In the genomic region with DNA sequence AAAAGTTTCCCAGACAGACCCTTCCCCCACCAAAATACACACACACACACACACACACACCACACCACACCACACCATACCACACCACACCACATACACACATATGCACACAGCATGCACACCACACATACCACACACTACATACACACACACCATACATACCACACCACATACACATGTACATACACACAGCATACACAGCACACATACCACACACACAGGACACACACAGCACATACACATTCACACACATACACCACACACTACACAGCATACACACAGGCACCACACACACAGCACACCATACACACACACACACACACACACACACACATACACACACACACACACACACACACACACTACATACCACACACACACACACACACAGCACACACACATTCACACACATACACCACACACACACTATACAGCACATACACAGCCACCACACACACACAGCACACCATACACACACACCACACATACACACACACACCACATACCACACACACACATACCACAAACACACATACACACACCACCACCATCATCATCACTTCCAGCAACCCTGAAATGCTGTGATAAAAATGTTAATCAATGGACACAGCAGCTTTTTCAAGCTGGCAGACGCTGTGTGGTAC, we compare ENCODE assay signal across 12 mouse cellular contexts. TPM values are rescaled to one million over a fixed set of nuclear protein-coding genes. Genes with fewer than 3 reads are reported as not detected.
DNase-seq lines count a peak whose midpoint lies in the region; ATAC-seq and TF ChIP-seq lines count a peak whose summit lies in the region.
"Had no signal": no experiment of that assay in that cellular context is flagged by ENCODE, and none has a peak within 500 bp of the region (broad histone marks: within the 10 kb centered on the region; RNA-seq: fewer than 3 reads in every experiment).

No protein-coding gene starts in this region.

- no peak for TF ChIP-seq RAD21 in CH12.LX (IDR thresholded peaks at IDR 0.05; ENCODE audit: low read depth, low read length)

- peak; percentile 51; the same call in 1 of the 2 replicates for ATAC-seq in heart, embryonic 13.5 days (ENCODE audit: extremely low read depth, insufficient number of reproducible peaks, low FRiP score, low TSS enrichment)
- ATAC-seq in forebrain, embryonic 14.5 days, result peak; percentile 57
- ATAC-seq in midbrain, embryonic 14.5 days (ENCODE audit: low FRiP score, low TSS enrichment), result peak; percentile 77
- ATAC-seq: activated CD4-positive, CD25-positive, alpha-beta regulatory T cell, adult 4 months; CD4-positive, CD25-positive, alpha-beta regulatory T cell, adult 4 months had no signal

- DNase-seq in heart, adult 8-10 months (ENCODE audit: low spot score), result no peak
- DNase-seq in CH12.LX (ENCODE audit: extremely low read depth), result no peak
- no peak for DNase-seq in forebrain, embryonic 14.5 days (ENCODE audit: low spot score)
- DNase-seq in midbrain, embryonic 14.5 days, result no peak
- DNase-seq in spleen, adult 18-20 months, result no peak
- DNase-seq in thymus, adult 2 months, result no peak
- DNase-seq in adrenal gland, postnatal 4 days (ENCODE audit: low spot score in 2 of 2), result no peak
- DNase-seq: heart, postnatal 14 days; lung, postnatal 36 days had no signal

- H3K79me2 ChIP-seq in CH12.LX (replicated peaks; ENCODE audit: control insufficient read depth, extremely low read depth, insufficient read depth, poor library complexity, severe bottlenecking), result no peaks in the 10 kb centered on the region

- no peak overlapping the region for H3K9ac ChIP-seq in heart, embryonic 13.5 days
- H3K9ac ChIP-seq in CH12.LX (ENCODE audit: insufficient read depth, low read depth), result no peak overlapping the region
- H3K9ac ChIP-seq in forebrain, embryonic 14.5 days (ENCODE audit: low read length), result no peak overlapping the region
- H3K9ac ChIP-seq in midbrain, embryonic 14.5 days (replicated peaks; ENCODE audit: low read length), result no peak overlapping the region

- H3K4me1 ChIP-seq in heart, embryonic 13.5 days, result no peaks in the 10 kb centered on the region
- peaks cover 0 to 5% of the 10 kb centered on the region in 2 experiments; a peak in 2 of 4 replicates for H3K4me1 ChIP-seq in CH12.LX (ENCODE audit: control insufficient read depth in 1 of 2, insufficient read depth in 2 of 2)
- peaks cover 10% of the 10 kb centered on the region for H3K4me1 ChIP-seq in forebrain, embryonic 14.5 days (ENCODE audit: control insufficient read depth, insufficient read depth, low read length)
- H3K4me1 ChIP-seq in midbrain, embryonic 14.5 days (ENCODE audit: control insufficient read depth, insufficient read depth, low read length), result peaks cover 4% of the 10 kb centered on the region; the same call in 1 of the 2 replicates
- H3K4me1 ChIP-seq in thymus, adult 2 months (replicated peaks; ENCODE audit: control insufficient read depth, insufficient read depth, low read length), result no peaks in the 10 kb centered on the region

- in situ Hi-C loops in CH12.LX (cut with MboI; ENCODE audit: low pct_ligation_motif_present, low pct_unique_long_range_greater_than_20kb, low sequenced_read_pairs), result no loop called here

- dilution Hi-C loops in CH12.LX (cut with MboI; ENCODE audit: extremely low pct_ligation_motif_present, extremely low pct_unique_long_range_greater_than_20kb, low sequenced_read_pairs), result no loop called here

- peaks cover 26% of the 10 kb centered on the region for H3K27me3 ChIP-seq in heart, embryonic 13.5 days (replicated peaks)
- H3K27me3 ChIP-seq in CH12.LX (replicated peaks), result no peaks in the 10 kb centered on the region
- peaks cover 26% of the 10 kb centered on the region; the same call in 1 of the 2 replicates for H3K27me3 ChIP-seq in forebrain, embryonic 14.5 days (replicated peaks; ENCODE audit: control insufficient read depth, insufficient read depth, low read length)
- no peaks in the 10 kb centered on the region for H3K27me3 ChIP-seq in midbrain, embryonic 14.5 days (ENCODE audit: control insufficient read depth, insufficient read depth, low read length)
- no peaks in the 10 kb centered on the region for H3K27me3 ChIP-seq in thymus, adult 2 months (ENCODE audit: control insufficient read depth, insufficient read depth, low read length)

- no peak for TF ChIP-seq POLR2A in CH12.LX (IDR thresholded peaks at IDR 0.05; ENCODE audit: low read depth, low read length)
- no peak for TF ChIP-seq POLR2A in thymus, adult 2 months (IDR thresholded peaks at IDR 0.05; ENCODE audit: control insufficient read depth, extremely low read depth, insufficient read depth, low read length, poor library complexity)

- H3K9me3 ChIP-seq in heart, embryonic 13.5 days, result no peaks in the 10 kb centered on the region
- no peaks in the 10 kb centered on the region for H3K9me3 ChIP-seq in CH12.LX (replicated peaks; ENCODE audit: low read length)
- no peaks in the 10 kb centered on the region; the same call in 1 of the 2 replicates for H3K9me3 ChIP-seq in forebrain, embryonic 14.5 days (replicated peaks; ENCODE audit: control insufficient read depth, low read length)
- H3K9me3 ChIP-seq in midbrain, embryonic 14.5 days (ENCODE audit: control insufficient read depth, low read length), result no peaks in the 10 kb centered on the region

- TF ChIP-seq CTCF in CH12.LX (conservative IDR thresholded peaks at IDR 0.05 in 1 of 2, IDR thresholded peaks at IDR 0.05 in 1 of 2; ENCODE audit: low read depth in 2 of 2, low read length in 2 of 2), result no peak
- no peak for TF ChIP-seq CTCF in thymus, adult 2 months (IDR thresholded peaks at IDR 0.05; ENCODE audit: borderline replicate concordance, control insufficient read depth, extremely low read depth, insufficient read depth, low read length, poor library complexity)

- H3K36me3 ChIP-seq in heart, embryonic 13.5 days, result no peaks in the 10 kb centered on the region
- H3K36me3 ChIP-seq in CH12.LX (replicated peaks in 1 of 2; ENCODE audit: control insufficient read depth in 1 of 2, insufficient read depth in 1 of 2, low read length in 1 of 2), result no peaks in the 10 kb centered on the region
- no peaks in the 10 kb centered on the region for H3K36me3 ChIP-seq in forebrain, embryonic 14.5 days (ENCODE audit: control insufficient read depth, insufficient read depth, low read length)
- H3K36me3 ChIP-seq in midbrain, embryonic 14.5 days (ENCODE audit: control insufficient read depth, insufficient read depth, low read length), result no peaks in the 10 kb centered on the region
- H3K36me3 ChIP-seq in thymus, adult 2 months (ENCODE audit: control insufficient read depth, insufficient read depth, low read length), result no peaks in the 10 kb centered on the region

- no peak for TF ChIP-seq EP300 in CH12.LX (IDR thresholded peaks at IDR 0.05; ENCODE audit: low read length)

- H3K4me2 ChIP-seq in heart, embryonic 13.5 days, result no peak overlapping the region
- H3K4me2 ChIP-seq in CH12.LX (ENCODE audit: insufficient read depth, low read depth, poor library complexity, severe bottlenecking), result no peak overlapping the region
- H3K4me2 ChIP-seq in forebrain, embryonic 14.5 days (ENCODE audit: low read length), result no peak overlapping the region
- H3K4me2 ChIP-seq in midbrain, embryonic 14.5 days (ENCODE audit: low read length), result no peak overlapping the region

- WGBS in heart, embryonic 13.5 days, result 92% methylated on average over 1 of the region's 1 CpGs
- 75% methylated on average over 1 of the region's 1 CpGs for WGBS in forebrain, embryonic 14.5 days
- WGBS in midbrain, embryonic 14.5 days, result 86% methylated on average over 1 of the region's 1 CpGs
- WGBS in thymus, adult 2 months, result 94% methylated on average over 1 of the region's 1 CpGs

- H3K27ac ChIP-seq in heart, embryonic 13.5 days (replicated peaks), result no peak overlapping the region
- H3K27ac ChIP-seq in CH12.LX (ENCODE audit: insufficient read depth, low read depth), result 0 out of 2 replicates have a peak overlapping the region, but pooled peaks have one; percentile 11
- no peak overlapping the region for H3K27ac ChIP-seq in forebrain, embryonic 14.5 days (ENCODE audit: low read depth, low read length)
- H3K27ac ChIP-seq in midbrain, embryonic 14.5 days (replicated peaks; ENCODE audit: low read depth, low read length), result no peak overlapping the region
- no peak overlapping the region for H3K27ac ChIP-seq in thymus, adult 2 months (ENCODE audit: control insufficient read depth, insufficient read depth, low read length)

- H3K4me3 ChIP-seq in heart, embryonic 13.5 days, result no peak overlapping the region
- H3K4me3 ChIP-seq in CH12.LX (replicated peaks in 1 of 3; ENCODE audit: low read depth in 2 of 3, low read length in 2 of 3, poor library complexity in 1 of 3), result peak overlapping the region in 1 of 3 experiments; percentile 30
- H3K4me3 ChIP-seq in forebrain, embryonic 14.5 days (ENCODE audit: low read depth, low read length), result no peak overlapping the region
- no peak overlapping the region for H3K4me3 ChIP-seq in midbrain, embryonic 14.5 days (replicated peaks; ENCODE audit: low read depth, low read length)
- no peak overlapping the region for H3K4me3 ChIP-seq in thymus, adult 2 months (ENCODE audit: control insufficient read depth, insufficient read depth, low read length)

TF ChIP-seq in CH12.LX, 34 proteins besides CTCF, POLR2A, EP300 and RAD21 (continues in another document):
- no peak for TF ChIP-seq KAT2A (IDR thresholded peaks at IDR 0.05; ENCODE audit: insufficient replicate concordance, low read length)
- TF ChIP-seq E2F4 (IDR thresholded peaks at IDR 0.05; ENCODE audit: insufficient replicate concordance, low read depth, low read length), result no peak
- TF ChIP-seq POLR2AphosphoS2 (IDR thresholded peaks at IDR 0.05; ENCODE audit: low read depth, low read length), result no peak

RNA-seq across cellular contexts. Expression of a gene that starts 26.6 kb away (rescaled TPM):
- not detected in 2 replicates for polyA plus RNA-seq in heart, embryonic 13.5 days (2015; fragmentation: Nextera tagmentation; extraction: Ambion mirVana)
- under 1 TPM in 1 of 4 experiments, not detected in 3; 0.16 TPM for total RNA-seq in heart, adult 8-10 months (2022)
- total RNA-seq in CH12.LX (2012; rRNA removed), result not detected in 2 replicates
- not detected in 2 replicates for total RNA-seq in CH12.LX (2014; rRNA removed)
- polyA plus RNA-seq in CH12.LX (2012; ENCODE audit: insufficient read length, low read depth), result 0.16 TPM in 1 of 2 replicates, not detected in the other
- not detected in 2 replicates for polyA plus RNA-seq in forebrain, embryonic 14.5 days (2014; fragmentation: Nextera tagmentation; extraction: Ambion mirVana)
- polyA plus RNA-seq in midbrain, embryonic 14.5 days (2014; fragmentation: Nextera tagmentation; extraction: Ambion mirVana), result not detected in 2 replicates
- 0.09 and 0.11 TPM in 2 replicates for polyA plus RNA-seq in thymus, adult 2 months (2012; rRNA removed)
- not detected for total RNA-seq in adrenal gland, postnatal 4 days (2021)
- total RNA-seq: heart, postnatal 14 days had no signal

RNA-seq across cellular contexts. Expression of a gene that starts 46.0 kb away (rescaled TPM):
- polyA plus RNA-seq in heart, embryonic 13.5 days (2015; fragmentation: Nextera tagmentation; extraction: Ambion mirVana), result 47.0 and 56.0 TPM in 2 replicates
- total RNA-seq in heart, adult 8-10 months (2022), result 10 to 100 TPM; 27.4 to 65.8 (median 39.3) TPM
- total RNA-seq in CH12.LX (2012; rRNA removed), result 465 and 702 TPM in 2 replicates
- 138 and 178 TPM in 2 replicates for total RNA-seq in CH12.LX (2014; rRNA removed)
- polyA plus RNA-seq in CH12.LX (2012; ENCODE audit: insufficient read length, low read depth), result 115 and 143 TPM in 2 replicates
- polyA plus RNA-seq in forebrain, embryonic 14.5 days (2014; fragmentation: Nextera tagmentation; extraction: Ambion mirVana), result 40.0 and 49.7 TPM in 2 replicates
- polyA plus RNA-seq in midbrain, embryonic 14.5 days (2014; fragmentation: Nextera tagmentation; extraction: Ambion mirVana), result 49.6 and 52.1 TPM in 2 replicates
- polyA plus RNA-seq in thymus, adult 2 months (2012; rRNA removed), result 613 and 674 TPM in 2 replicates
- 100 to 1,000 TPM; 108 to 131 TPM for total RNA-seq in adrenal gland, postnatal 4 days (2021)
